Mouse (Mus musculus) frontal cortex, adult 2 months (tissue): ENCODE measurements at regions not wholly inside any gene's neighbourhood (a gene's known extent, or its start where the extent isn't known, plus 50 kb on each side); places are given as distances from the start of the nearest gene placed in this dataset.
A peak's percentile ranks its signal among the peaks of the same experiment; 100 is the strongest.

Experiments
- DNase-seq, 2 experiments: peaks; one replicate each; pipeline ENCODE4 v3.0.0; 2022; ENCODE audit warnings: low spot score in 1 of 2; ENCODE audit errors: extremely low spot score in 1 of 2

DNA sequence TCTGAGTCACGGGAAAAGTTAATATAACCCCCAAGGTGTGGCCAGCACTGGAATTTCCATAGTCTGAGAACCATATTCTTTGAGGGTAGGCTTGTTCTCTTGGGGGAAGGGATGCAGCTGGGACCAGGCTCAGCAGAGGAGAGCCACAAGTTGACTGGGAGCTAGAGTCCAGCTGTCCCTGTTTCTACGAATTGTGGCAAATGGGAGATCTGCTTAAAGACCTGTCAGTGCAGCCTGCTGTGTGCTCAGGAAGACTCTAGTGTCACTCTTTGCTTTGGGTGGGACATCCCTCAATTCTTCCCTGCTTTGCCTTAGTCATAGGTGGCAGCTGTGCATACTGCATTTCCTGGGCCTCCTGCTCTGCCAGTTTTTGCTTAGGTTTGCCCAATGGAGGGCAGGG is 165.2 kb upstream of the Ctnnb1 start:
- no peak for DNase-seq

DNA sequence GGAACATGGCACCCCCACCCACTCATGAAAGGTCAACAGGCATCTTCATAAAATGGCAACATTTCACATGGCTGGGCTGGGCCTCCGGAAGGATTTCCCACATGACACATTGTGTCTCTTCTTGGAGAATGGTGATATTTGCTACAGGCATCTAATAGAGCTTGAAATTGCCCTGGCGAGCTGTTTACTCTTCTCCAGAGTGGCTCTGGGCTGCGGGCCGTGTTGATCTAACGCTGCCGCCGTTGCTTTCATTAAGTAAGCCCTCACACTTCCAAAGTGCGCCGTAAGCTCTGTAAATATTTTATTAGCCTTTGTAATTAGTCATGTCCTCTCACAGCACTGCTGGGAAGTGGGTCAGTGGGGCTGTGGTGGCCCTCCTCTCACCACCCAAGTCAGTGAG is 164.4 kb upstream of the Ctnnb1 start:
- DNase-seq, result no peak

GRCm38 (mm10) chr9:120765292-120765691 is 163.7 kb upstream of the Ctnnb1 start:
- DNase-seq, result peak in 1 of 2 experiments; percentile 14

- DNase-seq, result no peak
Observed at GRCm38 (mm10) chr9:120766881-120767280, 162.1 kb upstream of the Ctnnb1 start.

DNA sequence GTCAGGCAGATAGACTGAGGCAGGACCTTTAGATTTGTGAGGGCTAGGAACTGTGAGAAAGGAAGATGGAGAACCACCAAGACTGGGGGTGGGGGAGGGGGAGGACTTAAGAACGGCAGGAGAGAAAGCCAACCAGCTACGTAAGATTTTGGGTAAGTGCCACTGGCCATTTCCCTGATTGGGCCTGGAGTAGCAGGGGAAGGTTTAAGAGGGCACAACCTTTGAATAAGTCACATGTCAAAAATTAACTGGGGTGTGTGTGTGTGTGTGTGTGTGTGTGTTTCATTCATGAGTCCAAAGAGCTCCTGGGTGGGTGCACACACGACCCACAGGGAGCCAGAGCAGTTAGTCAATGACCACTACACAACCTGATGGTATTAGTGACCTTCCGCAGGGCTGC is 161.6 kb upstream of the Ctnnb1 start:
- DNase-seq, result no peak

DNA sequence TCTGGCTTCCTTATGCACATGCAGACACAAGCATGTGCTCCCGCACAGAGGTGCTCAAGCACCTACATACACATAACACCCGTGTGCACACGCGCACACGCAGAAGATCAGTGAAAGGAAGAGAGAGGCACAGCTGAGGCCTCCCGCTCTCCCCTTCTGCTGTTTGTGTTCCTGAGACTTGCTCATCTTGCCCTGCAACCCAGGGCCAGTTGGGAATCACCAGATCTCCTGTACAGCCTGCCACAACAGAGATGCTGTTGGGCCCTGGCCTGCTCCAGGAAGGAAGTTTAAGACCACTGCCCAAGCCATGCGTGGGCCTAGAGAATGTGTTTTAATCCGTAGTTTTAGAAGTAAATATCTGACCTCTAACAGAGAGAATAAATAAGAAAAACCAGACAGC is 160.0 kb upstream of the Ctnnb1 start:
- DNase-seq, result no peak

GRCm38 (mm10) chr9:120769679-120770078 is 159.3 kb upstream of the Ctnnb1 start:
- DNase-seq, result no peak

DNA sequence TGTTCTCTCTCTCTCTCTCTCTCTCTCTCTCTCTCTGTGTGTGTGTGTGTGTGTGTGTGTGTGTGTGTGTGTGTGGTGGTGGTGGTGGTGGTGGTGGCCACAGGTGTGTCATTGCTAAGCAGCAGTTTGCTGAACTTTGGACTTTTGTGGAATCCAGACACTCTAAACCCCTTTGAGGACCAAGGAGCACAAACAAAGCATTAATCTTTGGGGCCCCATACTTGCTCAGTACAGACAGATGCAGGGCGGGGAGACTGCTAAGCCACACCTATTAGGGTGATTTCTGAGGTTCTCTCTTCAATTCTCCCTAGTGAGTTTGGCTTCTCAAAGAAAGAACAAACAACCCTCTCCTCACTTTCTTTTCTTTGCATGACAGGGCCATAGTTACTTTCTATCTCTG is 158.1 kb upstream of the Ctnnb1 start:
- no peak for DNase-seq

- no peak for DNase-seq
Observed at GRCm38 (mm10) chr9:120771896-120772530, 157.0 kb upstream of the Ctnnb1 start.

DNA sequence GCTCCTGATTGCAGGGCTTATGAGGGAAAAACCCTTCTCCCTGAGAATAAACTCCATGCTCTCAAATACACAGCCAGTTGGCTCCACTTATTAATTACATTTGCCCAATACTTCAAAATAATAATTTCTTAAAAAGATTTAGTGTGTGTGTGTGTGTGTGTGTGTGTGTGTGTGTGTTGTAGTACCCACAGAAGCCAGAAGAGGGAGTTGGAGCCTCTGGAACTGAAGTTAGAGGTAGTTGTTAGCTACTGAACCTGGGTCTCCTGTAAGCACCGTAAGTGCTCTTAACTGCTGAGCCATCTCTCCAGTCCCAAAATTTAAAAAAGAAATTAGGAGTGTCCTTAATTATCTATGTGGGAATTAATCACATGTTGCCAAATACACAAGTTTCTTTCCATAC is 154.8 kb upstream of the Ctnnb1 start:
- no peak for DNase-seq

DNA sequence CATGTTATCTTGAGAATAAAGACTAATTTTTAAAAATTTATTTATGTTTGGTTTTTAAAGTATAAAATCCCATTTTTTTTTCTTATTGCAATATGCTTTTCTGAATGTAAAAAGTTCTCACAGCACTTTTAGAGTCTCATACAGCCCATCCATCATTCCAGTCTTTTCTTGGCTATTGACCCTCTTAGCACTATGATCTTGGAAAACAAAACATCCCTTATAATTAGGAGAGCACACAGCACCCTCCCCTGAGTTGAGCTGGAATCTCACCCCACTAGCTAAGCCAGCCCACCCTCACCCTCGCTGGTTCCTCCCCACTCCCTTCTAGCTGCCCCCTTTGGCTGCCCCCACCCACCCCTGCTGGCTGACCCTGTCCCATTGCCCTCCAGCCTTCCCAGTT is 154.2 kb upstream of the Ctnnb1 start:
- DNase-seq, result no peak

DNA sequence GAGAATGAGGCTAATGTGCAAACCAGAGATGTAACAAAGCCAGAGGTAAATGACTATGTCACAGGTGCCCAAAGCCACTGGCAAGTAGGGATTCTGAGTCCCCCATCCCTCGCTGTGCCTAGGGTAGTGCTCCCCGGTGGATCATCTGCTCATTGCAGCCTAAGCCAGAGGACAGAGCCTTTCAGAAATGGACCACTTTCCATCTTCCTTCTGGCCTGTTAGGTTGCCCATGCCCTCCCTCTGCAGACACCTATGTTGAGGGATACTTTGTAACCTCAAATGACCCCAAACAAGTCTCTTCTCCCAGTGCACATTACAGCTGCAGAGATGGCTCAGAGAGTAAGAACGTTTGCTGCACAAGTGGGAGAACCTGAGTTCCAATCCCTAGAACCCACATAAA is 153.3 kb upstream of the Ctnnb1 start:
- DNase-seq, result no peak

DNA sequence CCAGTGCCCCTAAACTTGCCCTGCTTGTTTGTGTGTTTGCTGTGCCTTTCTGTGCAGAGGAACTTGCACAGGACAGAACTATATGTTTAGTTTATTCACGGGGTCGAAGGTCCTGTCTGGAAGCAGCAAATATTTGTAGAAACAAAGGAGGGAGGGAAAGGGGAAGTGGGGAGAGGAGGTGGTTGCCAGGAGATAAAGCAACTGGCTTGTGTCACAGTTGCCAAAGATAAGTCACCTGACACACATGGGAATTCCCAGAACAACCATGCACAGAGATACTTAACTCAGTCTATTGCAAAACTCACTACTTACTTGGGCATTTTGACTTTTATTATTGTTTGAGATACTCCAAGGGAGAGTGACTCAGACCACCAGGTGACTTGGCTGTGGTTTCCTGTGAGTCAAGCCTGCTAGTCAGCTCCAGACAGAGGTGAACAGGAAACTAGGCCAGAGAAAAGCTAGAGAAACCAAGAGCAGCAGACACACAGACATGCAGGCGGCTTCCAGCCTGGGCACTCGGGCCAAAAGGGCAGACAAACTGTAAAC is 152.5 kb upstream of the Ctnnb1 start:
- DNase-seq, result peak in 1 of 2 experiments; percentile 18

- DNase-seq, result no peak
Observed at GRCm38 (mm10) chr9:120777016-120777415, 152.0 kb upstream of the Ctnnb1 start.

DNA sequence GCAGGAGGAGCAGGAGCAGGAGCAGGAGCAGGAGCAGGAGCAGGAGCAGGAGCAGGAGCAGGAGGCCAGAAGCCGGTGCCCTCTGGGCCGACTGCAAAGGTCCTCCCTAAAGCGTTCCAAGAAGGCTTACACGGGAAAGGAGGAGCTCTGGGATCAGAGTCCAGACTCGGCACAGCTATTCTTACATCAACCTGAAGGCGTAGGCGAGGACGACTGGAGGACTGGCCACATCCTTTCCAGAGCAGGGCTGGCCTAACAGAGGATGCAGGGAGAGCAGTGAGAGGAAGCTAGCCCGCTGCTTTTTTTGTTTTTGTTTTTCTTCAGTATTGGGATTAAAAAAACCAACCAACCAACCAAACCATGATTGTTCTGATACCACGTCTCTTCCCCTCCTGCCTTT is 151.5 kb upstream of the Ctnnb1 start:
- no peak for DNase-seq

- no peak for DNase-seq
Observed at GRCm38 (mm10) chr9:120778423-120778822, 150.6 kb upstream of the Ctnnb1 start.

GRCm38 (mm10) chr9:120794210-120794609 is 134.8 kb upstream of the Ctnnb1 start:
- no peak for DNase-seq

DNA sequence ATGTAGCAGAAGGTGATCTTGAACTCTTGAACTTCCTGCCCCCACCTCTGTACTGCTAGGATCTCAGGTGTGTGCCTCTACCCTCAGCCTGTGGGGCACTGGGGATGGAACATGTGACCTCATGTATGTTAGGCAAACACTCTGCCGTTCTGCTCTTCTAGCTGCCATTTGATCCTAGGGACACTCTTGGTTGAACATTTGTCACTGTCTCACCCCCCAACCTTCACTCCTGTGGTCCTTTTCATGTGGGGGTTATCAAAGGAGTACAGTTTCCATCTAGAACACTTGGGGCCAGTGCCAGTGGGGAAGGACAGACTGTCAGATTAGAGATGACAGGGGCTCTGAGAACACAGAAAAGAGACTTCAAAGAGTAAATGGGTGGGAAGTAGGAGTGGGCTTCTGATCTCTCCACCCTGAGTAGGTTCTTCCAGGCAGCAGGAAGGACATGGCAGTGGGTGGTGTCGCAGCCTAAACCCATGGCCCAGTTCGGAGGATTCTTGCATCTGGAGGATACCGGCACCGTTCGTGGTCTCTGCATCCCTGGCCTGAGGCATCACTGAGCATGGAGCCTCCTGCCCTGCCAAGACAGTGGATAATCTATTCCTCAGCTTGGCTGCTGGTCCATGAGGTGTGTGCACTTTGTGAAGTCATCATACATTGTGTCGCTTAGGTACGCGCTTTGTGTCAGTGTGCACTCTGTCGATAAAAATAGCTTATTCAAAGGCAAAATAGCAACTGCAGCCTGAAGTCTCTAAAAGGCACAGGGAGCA is 132.7 kb upstream of the Ctnnb1 start:
- DNase-seq, result no peak

GRCm38 (mm10) chr9:120797996-120798663 is 130.9 kb upstream of the Ctnnb1 start:
- DNase-seq, result peak in 1 of 2 experiments; percentile 53

DNA sequence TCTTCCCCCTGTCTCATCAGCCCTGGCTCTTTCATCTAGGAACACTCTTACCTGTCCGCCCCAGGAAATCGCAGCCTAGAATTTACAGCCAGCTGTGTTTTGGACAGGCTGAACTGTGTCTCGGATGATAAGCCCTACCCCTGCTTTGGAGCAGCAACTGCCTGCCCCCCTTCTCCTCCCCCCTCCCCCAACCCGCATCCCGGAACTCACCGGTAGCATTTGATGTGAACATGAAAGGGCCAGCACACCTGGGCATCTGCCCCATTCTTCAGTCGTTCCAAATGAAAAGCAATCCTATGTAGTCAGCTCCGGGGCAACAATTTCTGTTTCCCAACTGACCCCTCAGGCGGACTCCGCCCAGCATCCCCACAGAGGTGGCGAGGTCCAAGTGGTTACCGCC is 130.1 kb upstream of the Ctnnb1 start:
- no peak for DNase-seq

DNA sequence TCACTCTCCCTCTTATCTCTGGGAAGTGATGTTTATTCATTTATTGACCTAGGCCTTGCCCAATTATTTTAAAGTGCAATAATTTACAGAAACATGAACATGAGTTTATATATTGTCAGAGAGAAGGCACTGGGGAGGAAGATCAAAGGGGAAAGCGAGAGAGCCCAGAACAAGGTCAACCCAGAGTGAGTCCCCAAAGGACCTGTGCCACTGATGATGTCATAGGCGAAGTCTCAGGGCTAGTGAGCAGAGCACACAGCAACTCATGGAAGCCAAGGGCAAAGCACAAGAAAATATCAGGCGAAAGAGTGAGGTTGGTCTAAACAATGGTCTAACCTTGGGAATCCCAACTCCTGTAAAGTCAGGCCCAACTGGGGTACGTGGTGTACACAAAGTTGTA is 126.4 kb upstream of the Ctnnb1 start:
- DNase-seq, result no peak
